Mouse (Mus musculus): ENCODE results near the gene Wscd2.
A peak's percentile ranks its signal among the peaks of the same experiment; 100 is the strongest.
"Not testable (repeated sequence)": the region's sequence is repeated elsewhere in the genome, so short reads cannot be mapped to it uniquely, and the experiment has no call there.

Gene Wscd2

GRCm38 (mm10) chr5:113586458-113586849 is 96.3 kb downstream of the Wscd2 start:
- DNase-seq: not testable (repeated sequence)

- no peak for DNase-seq
Observed at GRCm38 (mm10) chr5:113590010-113590640, 100.0 kb downstream of the Wscd2 start.

GRCm38 (mm10) chr5:113591166-113591565 is 101.0 kb downstream of the Wscd2 start:
- DNase-seq: no peak

- DNase-seq: no peak
Observed at GRCm38 (mm10) chr5:113591751-113592230, 101.7 kb downstream of the Wscd2 start.

- no peak for DNase-seq
Observed at GRCm38 (mm10) chr5:113593911-113594705, 104.0 kb downstream of the Wscd2 start.

GRCm38 (mm10) chr5:113596252-113596651 is 106.1 kb downstream of the Wscd2 start:
- DNase-seq: no peak

GRCm38 (mm10) chr5:113596780-113597353 is 106.7 kb downstream of the Wscd2 start:
- no peak for DNase-seq

GRCm38 (mm10) chr5:113600181-113600580 is 110.0 kb downstream of the Wscd2 start:
- no peak for DNase-seq

- no peak for DNase-seq
Observed at GRCm38 (mm10) chr5:113600803-113601202, 110.7 kb downstream of the Wscd2 start.

- no peak for DNase-seq
Observed at GRCm38 (mm10) chr5:113603471-113603870, 113.3 kb downstream of the Wscd2 start.

- no peak for DNase-seq
Observed at GRCm38 (mm10) chr5:113604758-113605157, 114.6 kb downstream of the Wscd2 start.

- DNase-seq: no peak
Observed at GRCm38 (mm10) chr5:113606121-113606520, 116.0 kb downstream of the Wscd2 start.

GRCm38 (mm10) chr5:113606961-113607785 is 117.0 kb downstream of the Wscd2 start:
- DNase-seq: no peak

- no peak for DNase-seq
Observed at GRCm38 (mm10) chr5:113607941-113608431, 117.9 kb downstream of the Wscd2 start.

- no peak for DNase-seq
Observed at GRCm38 (mm10) chr5:113608511-113608910, 118.4 kb downstream of the Wscd2 start.

- no peak for DNase-seq
Observed at GRCm38 (mm10) chr5:113609891-113610290, 119.8 kb downstream of the Wscd2 start.

GRCm38 (mm10) chr5:113610490-113610889 is 120.4 kb downstream of the Wscd2 start:
- DNase-seq: no peak

GRCm38 (mm10) chr5:113611131-113611530 is 121.0 kb downstream of the Wscd2 start:
- no peak for DNase-seq

GRCm38 (mm10) chr5:113611771-113612233 is 121.7 kb downstream of the Wscd2 start:
- no peak for DNase-seq

- DNase-seq: peak; percentile 63
Observed at GRCm38 (mm10) chr5:113618716-113619115, 128.6 kb downstream of the Wscd2 start.

GRCm38 (mm10) chr5:113619151-113619550 is 129.0 kb downstream of the Wscd2 start:
- DNase-seq: no peak

- DNase-seq: no peak
Observed at GRCm38 (mm10) chr5:113620130-113620716, 130.1 kb downstream of the Wscd2 start.
